Mouse (Mus musculus) kidney, adult 9 months (tissue): ENCODE measurements around the gene H2-M2.
"Not testable (repeated sequence)": the region's sequence is repeated elsewhere in the genome, so short reads cannot be mapped to it uniquely, and the experiment has no call there.

ENCODE experiments used
- DNase-seq: peaks from one replicate; pipeline ENCODE4 v3.0.0; 2022

H2-M2 gene

DNA sequence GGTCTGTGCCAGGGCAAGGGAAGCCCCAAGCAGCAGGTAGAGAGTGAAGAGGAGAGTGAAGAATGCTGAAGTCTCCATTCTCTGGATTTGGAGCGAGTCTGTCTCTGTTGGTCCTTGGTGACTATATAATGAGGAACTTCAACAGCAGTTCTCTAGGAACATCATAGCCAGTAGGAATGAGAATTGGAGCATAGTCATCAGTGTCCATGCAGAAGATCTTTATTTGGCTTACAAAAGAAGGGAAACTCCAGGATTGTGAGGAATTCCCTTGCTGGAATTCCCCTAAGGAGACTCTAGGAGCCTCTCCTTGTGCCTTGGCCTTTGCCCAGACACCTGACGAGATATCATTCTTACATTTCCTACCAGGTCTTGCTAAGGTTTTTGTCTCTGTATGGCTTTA is at the start of gene H2-M2:
Gene H2-M2 (minus strand): TSS at position 101 of the 400 bp plus-strand sequence.
- DNase-seq = no peak

DNA sequence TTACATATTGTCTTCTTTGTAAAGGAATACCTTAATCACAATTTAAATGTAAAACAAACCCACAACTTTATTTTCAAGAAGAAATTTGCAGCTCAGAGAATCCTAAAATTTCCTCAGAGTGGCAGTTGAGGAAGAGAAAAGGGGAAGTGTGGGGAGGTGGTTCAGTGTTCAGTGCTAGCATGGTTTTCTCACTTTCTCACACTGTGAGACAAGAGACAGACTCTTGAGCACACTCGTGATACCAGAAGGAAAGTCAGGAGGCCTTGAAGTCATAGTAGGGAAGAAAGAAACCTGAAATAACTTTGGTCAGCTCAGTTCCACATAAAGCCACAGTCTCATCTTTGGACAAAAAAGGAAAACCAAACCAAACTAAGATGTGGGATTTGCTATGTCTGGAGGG is 42.1 kb upstream of the H2-M2 start:
- DNase-seq = not testable (repeated sequence)

DNA sequence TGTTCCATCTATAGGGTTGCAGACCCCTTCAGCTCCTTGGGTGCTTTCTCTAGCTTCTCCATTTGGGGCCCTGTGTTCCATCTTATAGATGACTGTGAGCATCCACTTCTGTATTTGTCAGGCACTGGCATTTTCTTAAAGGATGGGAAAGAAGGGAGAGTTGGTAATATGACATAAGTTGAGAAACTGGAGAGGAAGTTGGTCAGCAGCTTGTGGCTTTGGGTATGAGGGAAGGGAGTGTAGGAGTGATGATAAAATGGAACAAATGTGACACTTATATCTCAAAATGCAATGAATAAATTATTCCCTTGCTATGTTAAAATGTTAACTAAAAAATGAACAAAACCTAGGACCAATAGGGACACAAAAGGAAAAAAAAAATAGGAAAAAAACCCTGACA is 41.3 kb upstream of the H2-M2 start:
- not testable (repeated sequence) for DNase-seq

DNA sequence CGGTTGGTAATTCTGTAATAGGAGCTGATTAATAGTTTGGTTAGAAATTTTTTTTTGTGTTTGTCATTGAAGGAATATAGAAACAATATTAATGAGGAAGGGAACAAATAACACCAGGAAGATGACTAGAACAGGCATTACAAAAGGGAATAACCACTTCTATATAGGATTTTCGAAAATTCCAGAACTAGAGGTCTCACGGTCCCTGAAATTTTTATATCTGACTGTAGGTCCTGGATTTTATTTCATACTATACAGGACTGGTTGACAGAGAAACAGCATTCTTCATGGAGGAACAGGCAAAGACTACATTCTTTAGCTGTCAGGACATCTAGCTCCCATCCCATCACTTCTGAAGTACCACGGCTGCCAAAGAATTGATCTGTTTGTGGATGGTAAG is 24.4 kb upstream of the H2-M2 start, which contains the start of gene Olfr111:
Gene Olfr111 (plus strand): TSS at position 301 of the 400 bp plus-strand sequence.
- DNase-seq = no peak

DNA sequence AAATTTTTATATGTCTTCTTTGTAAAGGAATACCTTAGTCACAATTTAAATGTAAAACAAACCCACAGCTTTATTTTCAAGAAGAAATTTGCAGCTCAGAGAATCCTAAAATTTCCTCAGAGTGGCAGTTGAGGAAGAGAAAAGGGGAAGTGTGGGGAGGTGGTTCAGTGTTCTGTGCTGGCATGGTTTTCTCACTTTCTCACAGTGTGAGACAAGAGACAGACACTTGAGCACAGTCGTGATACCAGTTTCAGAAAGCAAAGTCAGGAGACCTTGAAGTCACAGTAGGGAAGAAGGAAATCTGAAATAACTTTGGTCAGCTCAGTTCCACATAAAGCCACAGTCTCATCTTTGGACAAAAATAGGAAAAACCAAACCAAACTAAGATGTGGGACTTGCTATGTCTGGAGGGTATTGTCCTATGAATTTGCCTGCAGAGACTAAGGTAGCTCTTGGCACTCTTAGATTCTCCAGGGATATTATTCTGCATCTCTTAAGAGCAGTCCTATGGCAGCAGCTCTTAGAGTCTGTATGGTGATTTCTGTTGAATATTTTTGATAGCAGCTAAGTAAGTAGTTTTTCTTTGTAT is 8.7 kb upstream of the H2-M2 start, which contains the start of gene Olfr110:
Gene Olfr110 (plus strand): TSS at position 539 of the 589 bp plus-strand sequence.
- peak; percentile 2 for DNase-seq

DNA sequence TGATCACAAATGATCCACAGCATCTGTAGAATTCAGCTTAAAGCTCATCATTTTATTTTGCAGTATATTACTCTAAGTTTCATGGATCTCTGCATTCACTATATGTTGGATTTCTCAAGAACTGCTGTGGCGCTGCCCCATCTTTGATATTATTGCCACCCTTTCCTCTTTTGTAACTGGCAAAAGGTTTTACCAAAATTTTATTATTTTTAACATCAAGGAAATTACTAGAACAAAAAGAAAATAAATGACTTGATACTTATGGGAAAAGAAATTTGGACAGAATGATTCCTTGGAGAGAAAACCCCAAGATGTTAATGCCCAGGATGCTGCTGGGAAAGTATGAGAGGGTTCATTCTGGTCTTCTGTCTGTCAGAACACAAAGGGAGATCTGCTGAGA is 24.7 kb downstream of the H2-M2 start, which contains the start of gene Olfr109:
Gene Olfr109 (plus strand): TSS at position 301 of the 400 bp plus-strand sequence.
- no peak for DNase-seq

DNA sequence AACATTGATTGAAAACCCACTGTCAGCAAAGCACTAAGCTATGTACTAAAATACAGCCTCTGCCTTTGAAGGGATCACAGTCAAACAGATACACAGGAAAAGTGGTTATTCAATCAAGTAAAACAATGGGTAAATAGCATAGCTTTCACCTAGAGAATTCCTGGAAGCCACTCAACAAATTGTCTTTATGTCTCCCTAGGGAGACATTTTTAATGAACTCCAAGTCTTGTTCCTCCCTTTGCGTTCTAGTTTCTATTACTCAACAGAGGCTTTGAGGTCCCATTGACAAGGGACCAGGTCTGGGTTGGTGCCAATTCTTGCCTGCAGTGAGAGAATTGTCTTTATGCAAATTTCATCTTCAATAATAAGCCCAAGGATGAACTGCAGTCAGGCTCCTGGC is 38.2 kb downstream of the H2-M2 start, which contains the start of gene Olfr108:
Gene Olfr108 (plus strand): TSS at position 301 of the 400 bp plus-strand sequence.
- no peak for DNase-seq
